Mouse (Mus musculus): ENCODE results near the gene Brdt. TPM values are rescaled to one million over a fixed set of nuclear protein-coding genes. Genes with fewer than 3 reads are reported as not detected.

Gene Brdt
- polyA plus RNA-seq, 1 experiment from 2014 or later: 1.4 TPM

GRCm38 (mm10) chr5:107296512-107297322, 34.2 kb upstream of the Brdt start:
- WGBS: 37% methylated on average over 9 of the region's 9 CpGs
- no peak overlapping the region for H3K4me3 ChIP-seq (replicated peaks; ENCODE audit: low read depth, low read length)
- H3K36me3 ChIP-seq (ENCODE audit: insufficient read depth, low read length): no peaks in the 10 kb centered on the region
- DNase-seq (ENCODE audit: low spot score) (no peak), ATAC-seq (replicated peaks; ENCODE audit: low FRiP score, low read depth) (no peak)
- no peaks in the 10 kb centered on the region for H3K27me3 ChIP-seq (ENCODE audit: insufficient read depth, low read length)
- H3K9ac ChIP-seq (ENCODE audit: low read depth, low read length): no peak overlapping the region
- H3K4me1 ChIP-seq (replicated peaks; ENCODE audit: insufficient read depth, low read length): no peaks in the 10 kb centered on the region; the same call in 1 of the 2 replicates
- H3K4me2 ChIP-seq (ENCODE audit: low read length): no peak overlapping the region
- no peaks in the 10 kb centered on the region for H3K9me3 ChIP-seq (replicated peaks; ENCODE audit: low read length)
- no peak overlapping the region for H3K27ac ChIP-seq
- no peak for TF ChIP-seq CTCF (IDR thresholded peaks at IDR 0.05; ENCODE audit: low read depth)

DNA sequence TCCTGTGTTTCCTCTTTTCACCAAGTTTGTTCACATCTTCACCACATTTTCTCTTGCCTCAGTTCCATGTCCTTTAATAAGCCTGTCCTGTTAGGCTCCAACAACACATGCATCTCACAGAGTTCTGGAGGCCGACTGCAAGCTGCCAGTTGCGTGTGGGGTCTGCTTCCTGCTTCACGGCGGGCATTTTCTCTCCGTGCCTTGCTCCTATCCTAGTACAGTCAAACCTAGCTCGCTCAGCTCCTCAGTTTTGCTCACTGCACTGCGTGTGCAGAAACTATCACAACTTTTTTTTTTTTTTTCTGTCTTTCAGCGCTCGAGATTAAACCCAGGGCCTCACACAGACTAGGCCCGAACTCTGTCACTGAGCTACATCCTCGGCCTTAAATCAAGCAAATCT, 32.1 kb upstream of the Brdt start:
- ATAC-seq (replicated peaks; ENCODE audit: low FRiP score, low read depth): no peak
- WGBS: 74% methylated on average over 11 of the region's 11 CpGs
- no peak for DNase-seq (ENCODE audit: low spot score)

DNA sequence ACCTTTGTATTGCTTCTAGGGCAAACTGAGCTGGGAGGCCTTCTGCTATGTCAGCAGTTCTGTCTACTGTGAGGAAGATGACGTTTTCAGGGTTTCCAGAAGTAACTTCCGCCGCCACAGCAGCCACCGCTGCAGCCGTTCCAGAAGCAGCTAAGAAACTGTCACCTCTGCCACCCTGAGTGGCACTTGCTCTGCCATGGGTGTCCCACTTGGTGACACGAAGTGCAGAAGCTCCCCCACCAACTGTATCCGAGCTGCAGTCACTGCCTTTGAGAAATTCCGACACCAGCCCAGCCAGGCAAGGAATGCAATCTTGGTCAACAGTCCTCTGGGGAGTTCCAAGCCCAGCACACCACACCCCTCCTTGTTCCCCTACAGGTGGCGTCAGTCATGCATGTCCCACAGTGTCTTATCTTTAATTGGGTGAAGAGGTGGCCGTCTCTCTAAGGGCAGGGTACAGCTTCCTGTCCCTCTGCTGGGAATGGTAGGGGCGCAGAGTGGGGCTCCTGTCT, 27.6 kb upstream of the Brdt start:
- H3K9ac ChIP-seq (ENCODE audit: low read depth, low read length): no peak overlapping the region
- H3K9me3 ChIP-seq (replicated peaks; ENCODE audit: low read length): no peaks in the 10 kb centered on the region
- TF ChIP-seq CTCF (IDR thresholded peaks at IDR 0.05; ENCODE audit: low read depth): peak; percentile 13; the same call in 1 of the 2 replicates
- 36% methylated on average over 11 of the region's 11 CpGs for WGBS
- H3K4me2 ChIP-seq (ENCODE audit: low read length): peak overlapping the region; percentile 14
- H3K36me3 ChIP-seq (ENCODE audit: insufficient read depth, low read length): no peaks in the 10 kb centered on the region
- no peak overlapping the region for H3K27ac ChIP-seq
- DNase-seq (ENCODE audit: low spot score): peak; percentile 52
- no peak for ATAC-seq (replicated peaks; ENCODE audit: low FRiP score, low read depth)
- H3K27me3 ChIP-seq (ENCODE audit: insufficient read depth, low read length): no peaks in the 10 kb centered on the region
- H3K4me3 ChIP-seq (replicated peaks; ENCODE audit: low read depth, low read length): no peak overlapping the region
- H3K4me1 ChIP-seq (replicated peaks; ENCODE audit: insufficient read depth, low read length): no peaks in the 10 kb centered on the region

More for the DNA sequence above, 32.1 kb upstream of the Brdt start:
- Histone ChIP-seq H3K36me3 (ENCODE audit: insufficient read depth, low read length) (no peaks in the 10 kb centered on the region), H3K4me3 (replicated peaks; ENCODE audit: low read depth, low read length) (no peak overlapping the region), H3K4me1 (replicated peaks; ENCODE audit: insufficient read depth, low read length) (no peaks in the 10 kb centered on the region; the same call in 1 of the 2 replicates), H3K27me3 (ENCODE audit: insufficient read depth, low read length) (no peaks in the 10 kb centered on the region), H3K4me2 (ENCODE audit: low read length) (no peak overlapping the region), H3K9me3 (replicated peaks; ENCODE audit: low read length) (no peaks in the 10 kb centered on the region), H3K9ac (ENCODE audit: low read depth, low read length) (no peak overlapping the region), H3K27ac (no peak overlapping the region)
- TF ChIP-seq CTCF (IDR thresholded peaks at IDR 0.05; ENCODE audit: low read depth): no peak

- H3K4me2 ChIP-seq (ENCODE audit: low read length): no peak overlapping the region
- H3K27ac ChIP-seq: no peak overlapping the region
- H3K9me3 ChIP-seq (replicated peaks; ENCODE audit: low read length): no peaks in the 10 kb centered on the region
- H3K4me1 ChIP-seq (replicated peaks; ENCODE audit: insufficient read depth, low read length): no peaks in the 10 kb centered on the region
- no peaks in the 10 kb centered on the region for H3K36me3 ChIP-seq (ENCODE audit: insufficient read depth, low read length)
- TF ChIP-seq CTCF (IDR thresholded peaks at IDR 0.05; ENCODE audit: low read depth): no peak
- ATAC-seq (replicated peaks; ENCODE audit: low FRiP score, low read depth) (no peak), DNase-seq (ENCODE audit: low spot score) (no peak)
- WGBS: 51% methylated on average over 13 of the region's 13 CpGs
- no peaks in the 10 kb centered on the region for H3K27me3 ChIP-seq (ENCODE audit: insufficient read depth, low read length)
- H3K4me3 ChIP-seq (replicated peaks; ENCODE audit: low read depth, low read length): no peak overlapping the region
- no peak overlapping the region for H3K9ac ChIP-seq (ENCODE audit: low read depth, low read length)
Measured at GRCm38 (mm10) chr5:107304117-107304825, 26.7 kb upstream of the Brdt start.

DNA sequence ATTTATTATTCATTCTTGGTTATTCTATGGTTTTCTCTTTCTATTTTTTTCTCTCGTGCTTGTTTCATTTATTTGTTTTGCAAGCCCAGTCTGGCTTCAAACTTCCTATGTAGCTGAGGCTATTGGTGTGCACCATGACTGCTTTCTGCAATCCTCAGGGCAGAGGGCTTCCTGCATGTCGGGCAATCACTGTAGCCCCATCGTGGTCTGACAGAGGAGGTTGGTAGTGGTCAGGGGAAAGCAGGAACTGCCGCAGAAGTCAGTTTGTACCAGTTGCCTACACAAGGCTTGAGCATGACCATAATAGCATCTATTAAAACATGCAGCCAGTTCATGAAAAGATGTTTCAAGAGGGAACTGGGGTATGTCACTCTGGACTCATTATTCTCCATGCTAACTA, 23.5 kb upstream of the Brdt start:
- no peaks in the 10 kb centered on the region for H3K4me1 ChIP-seq (replicated peaks; ENCODE audit: insufficient read depth, low read length)
- DNase-seq (ENCODE audit: low spot score) (no peak), ATAC-seq (replicated peaks; ENCODE audit: low FRiP score, low read depth) (no peak)
- H3K27ac ChIP-seq: no peak overlapping the region
- no peaks in the 10 kb centered on the region for H3K27me3 ChIP-seq (ENCODE audit: insufficient read depth, low read length)
- no peak overlapping the region for H3K4me3 ChIP-seq (replicated peaks; ENCODE audit: low read depth, low read length)
- TF ChIP-seq CTCF (IDR thresholded peaks at IDR 0.05; ENCODE audit: low read depth): no peak
- no peaks in the 10 kb centered on the region for H3K36me3 ChIP-seq (ENCODE audit: insufficient read depth, low read length)
- H3K4me2 ChIP-seq (ENCODE audit: low read length): no peak overlapping the region
- H3K9me3 ChIP-seq (replicated peaks; ENCODE audit: low read length): no peaks in the 10 kb centered on the region
- WGBS: 71% methylated on average over 4 of the region's 4 CpGs
- H3K9ac ChIP-seq (ENCODE audit: low read depth, low read length): no peak overlapping the region

DNA sequence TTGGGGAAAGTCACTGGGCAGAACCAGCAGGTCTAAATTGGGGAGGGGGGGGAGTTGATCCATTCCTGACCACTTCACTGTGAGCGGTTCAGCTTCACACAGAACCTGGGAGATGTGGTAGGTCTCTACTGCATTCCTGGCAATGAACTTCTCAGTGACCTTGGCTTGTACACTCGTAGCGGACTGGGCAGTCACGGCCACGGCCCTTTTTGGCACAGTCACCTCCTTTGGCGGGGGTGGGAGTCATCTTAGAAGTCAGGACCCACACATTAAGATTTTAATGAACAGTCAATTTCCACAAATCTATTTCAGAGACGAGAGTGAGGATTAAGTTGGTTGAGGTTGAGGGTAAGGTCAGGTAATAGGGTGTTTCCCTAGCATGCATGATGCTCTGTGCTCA, 13.8 kb upstream of the Brdt start:
- Histone ChIP-seq H3K27ac (no peak overlapping the region), H3K36me3 (ENCODE audit: insufficient read depth, low read length) (no peaks in the 10 kb centered on the region), H3K9me3 (replicated peaks; ENCODE audit: low read length) (no peaks in the 10 kb centered on the region), H3K9ac (ENCODE audit: low read depth, low read length) (no peak overlapping the region), H3K4me1 (replicated peaks; ENCODE audit: insufficient read depth, low read length) (no peaks in the 10 kb centered on the region), H3K27me3 (ENCODE audit: insufficient read depth, low read length) (no peaks in the 10 kb centered on the region), H3K4me3 (replicated peaks; ENCODE audit: low read depth, low read length) (no peak overlapping the region), H3K4me2 (ENCODE audit: low read length) (no peak overlapping the region)
- WGBS: 90% methylated on average over 7 of the region's 7 CpGs
- TF ChIP-seq CTCF (IDR thresholded peaks at IDR 0.05; ENCODE audit: low read depth): no peak
- DNase-seq (ENCODE audit: low spot score): no peak
- no peak for ATAC-seq (replicated peaks; ENCODE audit: low FRiP score, low read depth)
